Mouse (Mus musculus) neural tube, embryonic 12.5 days (tissue): ENCODE measurements around the gene Nr4a2. TPM values are rescaled to one million over a fixed set of nuclear protein-coding genes. Genes with fewer than 3 reads are reported as not detected.

Source experiments
- ATAC-seq: fragments of 200-750 bp; cut with Nextera tagmentation; 2 replicates; pipeline ENCODE4 v1.8.0; 2017; ENCODE audit warnings: low read depth, mild to moderate bottlenecking, moderate TSS enrichment, moderate library complexity; ENCODE audit not compliant: low FRiP score
- H3K27ac ChIP-seq: fragments of 300-500 bp; sonication (generic); 2 replicates; pipeline ENCODE4 v1.5.1; 2016
- H3K27me3 ChIP-seq: fragments of 300-500 bp; sonication (generic); replicated peaks from 2 replicates; pipeline ENCODE4 v1.6.1; 2016; ENCODE audit warnings: mild to moderate bottlenecking
- H3K36me3 ChIP-seq: fragments of 300-500 bp; sonication (generic); 2 replicates; pipeline ENCODE4 v1.6.1; 2016; ENCODE audit warnings: mild to moderate bottlenecking
- H3K4me1 ChIP-seq: fragments of 300-500 bp; sonication (generic); 2 replicates; pipeline ENCODE4 v1.6.1; 2016
- H3K4me2 ChIP-seq: fragments of 300-500 bp; sonication (generic); replicated peaks from 2 replicates; pipeline ENCODE4 v1.6.1; 2016; ENCODE audit warnings: mild to moderate bottlenecking
- H3K4me3 ChIP-seq: fragments of 300-500 bp; sonication (generic); 2 replicates; pipeline ENCODE4 v1.5.1; 2016
- H3K9ac ChIP-seq: fragments of 300-500 bp; sonication (generic); 2 replicates; pipeline ENCODE4 v1.6.1; 2016; ENCODE audit warnings: mild to moderate bottlenecking
- H3K9me3 ChIP-seq: fragments of 300-500 bp; sonication (generic); 2 replicates; pipeline ENCODE4 v1.6.1; 2016; ENCODE audit warnings: mild to moderate bottlenecking
- WGBS: fragments of 180-500 bp; shearing (Covaris S2); methylation state at CpG from one replicate; pipeline ENCODE4 v1.1.7; 2016; 5-methylcytosine and 5-hydroxymethylcytosine counted together
- polyA plus RNA-seq: library from polyadenylated mRNA; unstranded; fragments of >200 nt; fragmentation: Nextera tagmentation; extraction: Ambion mirVana; gene quantifications from 2 replicates; pipeline ENCODE4 v1.2.1, GENCODE M21; 2016

Gene Nr4a2
- polyA plus RNA-seq = 20.7 and 21.0 TPM in 2 replicates

DNA sequence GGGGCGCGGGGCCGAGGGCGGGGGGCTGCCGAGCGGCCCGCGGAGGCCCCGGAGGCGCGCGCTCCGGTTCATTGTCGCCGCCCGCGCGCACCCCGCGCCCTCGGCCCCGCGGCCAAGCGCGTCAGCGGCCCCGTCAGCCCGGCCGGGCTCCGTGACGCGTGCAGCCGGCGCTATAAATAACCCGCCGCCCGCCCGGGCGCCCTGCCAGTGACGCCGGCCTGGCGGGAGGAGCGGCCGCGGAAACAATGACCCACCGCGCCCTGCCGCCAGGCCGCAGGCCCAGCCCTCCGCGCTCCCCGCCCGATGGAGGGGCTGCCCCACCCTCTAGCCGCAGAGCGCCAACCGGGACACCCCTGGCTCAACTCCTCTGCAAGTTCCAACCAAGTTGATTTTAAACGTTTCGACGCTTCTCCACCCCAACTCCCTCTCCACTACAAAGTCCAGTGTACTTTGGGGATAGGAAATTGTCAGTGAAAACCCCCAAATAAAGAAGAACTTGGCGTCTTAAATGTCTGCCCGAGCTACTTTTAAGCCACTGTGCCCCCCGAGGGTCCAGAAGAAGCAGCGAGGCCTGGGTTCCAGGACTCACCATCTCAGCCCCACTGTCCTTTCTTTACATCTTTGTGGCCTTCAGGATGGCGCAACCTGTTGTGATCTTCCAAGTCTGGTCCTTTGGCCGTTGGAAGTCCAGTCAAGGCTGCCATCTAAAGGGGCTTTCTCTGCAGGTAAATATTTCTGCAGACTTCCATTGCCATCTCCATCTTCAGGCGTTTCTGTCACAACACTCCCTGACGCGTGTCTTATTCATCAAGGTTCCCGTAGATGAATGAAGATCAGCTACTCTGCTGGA lies at the start of gene Nr4a2:
Nr4a2 (minus strand) TSS at position 13 of the 850 bp plus-strand sequence.
- H3K9ac ChIP-seq = peak within 1 kb of the TSS; percentile 86
- peaks cover 12% of the 10 kb centered on the region for H3K27me3 ChIP-seq
- H3K4me2 ChIP-seq = peak within 1 kb of the TSS; percentile 94
- no peaks in the 10 kb centered on the region for H3K9me3 ChIP-seq
- H3K4me1 ChIP-seq = peaks cover 4% of the 10 kb centered on the region; the same call in 1 of the 2 replicates
- no peak within 1 kb of the TSS for H3K27ac ChIP-seq
- peak; percentile 93 for ATAC-seq
- H3K4me3 ChIP-seq = peak within 1 kb of the TSS; percentile 84
- 7% methylated on average over 69 of the region's 69 CpGs for WGBS
- no peaks in the 10 kb centered on the region for H3K36me3 ChIP-seq

DNA sequence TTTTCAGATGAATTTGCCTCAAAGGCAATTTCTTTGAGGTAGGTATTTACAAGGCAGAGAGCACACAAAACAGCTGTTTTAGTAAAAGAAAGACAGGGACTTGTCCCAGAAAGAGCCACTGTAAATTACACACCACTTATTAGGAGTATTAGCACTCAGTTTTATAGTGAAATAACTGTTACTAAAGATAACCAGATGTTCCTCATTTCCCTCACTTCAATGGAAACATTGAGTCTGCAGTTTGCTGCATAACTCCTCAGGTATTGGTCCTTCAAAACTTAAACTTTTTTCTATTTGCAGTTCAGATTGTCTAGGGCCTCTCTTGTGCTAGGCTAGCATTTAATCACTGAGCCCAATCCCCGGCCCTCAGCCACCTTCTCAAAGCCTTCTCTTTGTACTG lies 41.6 kb upstream of the Nr4a2 start:
- H3K4me1 ChIP-seq = no peaks in the 10 kb centered on the region
- no peaks in the 10 kb centered on the region for H3K36me3 ChIP-seq
- H3K27ac ChIP-seq = no peak overlapping the region
- no peak for ATAC-seq
- H3K9me3 ChIP-seq = no peaks in the 10 kb centered on the region
- no peak overlapping the region for H3K4me3 ChIP-seq
- 97% methylated on average over 1 of the region's 1 CpGs for WGBS
- no peak overlapping the region for H3K9ac ChIP-seq
- H3K27me3 ChIP-seq = no peaks in the 10 kb centered on the region
- H3K4me2 ChIP-seq = no peak overlapping the region

- Histone ChIP-seq H3K27ac (no peak overlapping the region), H3K36me3 (no peaks in the 10 kb centered on the region), H3K4me3 (no peak overlapping the region), H3K4me1 (no peaks in the 10 kb centered on the region), H3K4me2 (no peak overlapping the region), H3K9ac (no peak overlapping the region), H3K9me3 (no peaks in the 10 kb centered on the region), H3K27me3 (no peaks in the 10 kb centered on the region)
- no peak for ATAC-seq
- 89% methylated on average over 9 of the region's 9 CpGs for WGBS
Measured at GRCm38 (mm10) chr2:57156814-57157213, 33.0 kb upstream of the Nr4a2 start.

DNA sequence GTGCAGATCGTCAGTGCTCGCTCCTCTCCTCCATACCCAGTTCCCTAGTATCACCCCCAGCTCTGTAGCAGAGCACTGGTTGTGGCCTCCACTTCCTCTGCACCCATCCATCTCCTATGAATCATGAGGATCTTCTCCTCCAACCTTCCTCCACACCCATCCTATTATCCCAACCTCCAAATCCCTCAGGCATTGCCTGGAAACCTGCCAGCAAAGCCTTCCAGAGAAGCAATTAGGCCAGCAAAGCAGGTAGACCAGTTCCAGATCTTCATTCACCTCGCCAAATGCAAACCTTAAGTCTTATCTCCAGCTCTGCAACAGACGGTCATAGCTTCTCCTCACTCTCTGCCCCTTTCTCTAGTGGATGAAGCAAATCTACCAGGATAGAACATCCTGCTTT lies 26.0 kb upstream of the Nr4a2 start:
- Histone ChIP-seq H3K27ac (no peak overlapping the region), H3K9ac (no peak overlapping the region), H3K4me3 (no peak overlapping the region), H3K9me3 (no peaks in the 10 kb centered on the region), H3K4me2 (no peak overlapping the region), H3K27me3 (no peaks in the 10 kb centered on the region), H3K4me1 (no peaks in the 10 kb centered on the region), H3K36me3 (no peaks in the 10 kb centered on the region)
- ATAC-seq = no peak
- 90% methylated on average over 4 of the region's 4 CpGs for WGBS

DNA sequence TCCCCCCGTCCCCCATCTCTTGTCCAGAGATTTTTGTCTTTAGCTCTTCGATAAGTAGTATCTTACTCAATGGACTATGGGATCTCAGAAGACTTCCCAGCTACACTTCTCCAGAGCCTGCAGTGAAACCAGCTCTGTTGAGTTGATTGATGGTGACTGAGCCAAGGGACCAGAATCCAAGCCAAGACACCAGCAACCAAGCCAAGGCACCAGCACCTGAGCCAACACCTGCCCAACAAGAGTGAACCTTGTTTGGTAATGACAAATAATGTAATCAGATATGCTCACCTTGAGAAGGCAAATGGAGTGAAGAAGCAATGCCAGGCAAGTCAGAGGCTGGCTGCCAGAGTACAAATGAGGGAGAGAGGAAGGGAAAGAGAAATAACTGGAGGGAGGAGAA lies 24.4 kb upstream of the Nr4a2 start:
- H3K27ac ChIP-seq = no peak overlapping the region
- no peaks in the 10 kb centered on the region for H3K9me3 ChIP-seq
- no peak for ATAC-seq
- WGBS = 83% methylated on average over 2 of the region's 2 CpGs
- H3K36me3 ChIP-seq = no peaks in the 10 kb centered on the region
- H3K4me2 ChIP-seq = no peak overlapping the region
- no peaks in the 10 kb centered on the region for H3K27me3 ChIP-seq
- no peaks in the 10 kb centered on the region for H3K4me1 ChIP-seq
- H3K4me3 ChIP-seq = no peak overlapping the region
- no peak overlapping the region for H3K9ac ChIP-seq

DNA sequence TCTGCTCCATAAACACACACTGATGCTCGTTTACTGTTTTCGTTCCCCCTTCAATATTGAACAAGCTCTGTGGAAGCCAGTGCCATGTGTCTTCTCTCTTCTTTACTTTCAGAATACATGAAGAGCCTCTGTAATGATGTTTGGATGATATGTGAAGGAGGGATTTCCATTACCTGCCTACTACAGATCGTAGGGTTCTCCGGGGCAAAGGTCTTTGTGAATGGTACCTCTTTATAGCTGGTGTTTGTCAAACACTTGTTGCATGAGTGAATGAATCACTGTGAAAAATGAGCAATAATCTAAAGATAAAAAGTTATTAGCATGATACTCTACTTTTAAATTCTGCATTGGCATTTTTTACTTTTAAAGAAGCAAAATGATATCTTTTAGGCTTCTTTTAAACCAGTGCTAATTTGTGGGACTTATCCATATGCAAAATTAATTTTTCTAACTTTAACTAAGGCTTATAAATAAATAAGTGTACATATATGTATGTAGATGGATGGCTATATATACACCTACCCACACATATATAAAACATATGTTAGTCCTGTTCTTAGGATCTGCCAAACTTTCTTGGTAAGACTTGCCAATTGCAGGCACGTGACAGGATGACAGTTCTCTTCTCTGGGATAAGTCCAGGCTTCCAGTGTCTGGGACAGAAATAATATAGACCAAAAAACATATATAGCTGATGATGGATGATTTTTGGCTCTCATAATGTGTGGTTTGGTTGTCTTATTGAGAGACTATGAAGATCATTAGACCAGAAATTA lies 22.0 kb upstream of the Nr4a2 start:
- Histone ChIP-seq H3K4me3 (no peak overlapping the region), H3K4me1 (no peaks in the 10 kb centered on the region), H3K27ac (no peak overlapping the region), H3K9me3 (no peaks in the 10 kb centered on the region), H3K9ac (no peak overlapping the region), H3K36me3 (no peaks in the 10 kb centered on the region), H3K4me2 (no peak overlapping the region), H3K27me3 (no peaks in the 10 kb centered on the region)
- no peak for ATAC-seq
- 89% methylated on average over 5 of the region's 5 CpGs for WGBS

- H3K4me3 ChIP-seq = no peak overlapping the region
- no peak overlapping the region for H3K9ac ChIP-seq
- H3K36me3 ChIP-seq = no peaks in the 10 kb centered on the region
- no peak overlapping the region for H3K4me2 ChIP-seq
- no peaks in the 10 kb centered on the region for H3K9me3 ChIP-seq
- H3K27me3 ChIP-seq = no peaks in the 10 kb centered on the region
- no peak for ATAC-seq
- no peaks in the 10 kb centered on the region for H3K4me1 ChIP-seq
- WGBS = 93% methylated on average over 6 of the region's 6 CpGs
- no peak overlapping the region for H3K27ac ChIP-seq
Measured at GRCm38 (mm10) chr2:57138594-57138993, 14.8 kb upstream of the Nr4a2 start.

DNA sequence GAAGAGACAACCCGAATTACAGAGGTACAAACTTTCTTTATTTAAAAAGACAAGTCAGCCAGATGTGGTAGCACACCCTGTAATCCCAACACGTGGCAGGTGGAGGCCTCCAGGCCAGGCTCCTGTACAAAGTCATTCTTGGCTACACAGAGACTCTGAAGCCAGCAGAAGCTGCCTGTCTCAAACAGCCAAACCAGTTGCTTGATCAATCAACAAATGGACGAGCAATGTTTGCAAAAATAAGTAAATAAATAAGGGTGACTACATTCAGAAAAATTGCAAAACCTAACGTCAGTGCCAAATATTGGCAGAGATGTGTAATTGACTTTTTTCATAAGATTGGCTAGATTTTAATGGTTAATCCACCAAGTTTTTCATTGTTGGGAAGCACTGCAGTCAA lies 3.7 kb upstream of the Nr4a2 start:
- Histone ChIP-seq H3K27ac (no peak overlapping the region), H3K36me3 (no peaks in the 10 kb centered on the region), H3K4me2 (no peak overlapping the region), H3K9me3 (no peaks in the 10 kb centered on the region), H3K4me1 (peaks cover 4% of the 10 kb centered on the region; the same call in 1 of the 2 replicates), H3K4me3 (no peak overlapping the region), H3K27me3 (peaks cover 10% of the 10 kb centered on the region), H3K9ac (no peak overlapping the region)
- no peak for ATAC-seq
- 76% methylated on average over 4 of the region's 4 CpGs for WGBS

DNA sequence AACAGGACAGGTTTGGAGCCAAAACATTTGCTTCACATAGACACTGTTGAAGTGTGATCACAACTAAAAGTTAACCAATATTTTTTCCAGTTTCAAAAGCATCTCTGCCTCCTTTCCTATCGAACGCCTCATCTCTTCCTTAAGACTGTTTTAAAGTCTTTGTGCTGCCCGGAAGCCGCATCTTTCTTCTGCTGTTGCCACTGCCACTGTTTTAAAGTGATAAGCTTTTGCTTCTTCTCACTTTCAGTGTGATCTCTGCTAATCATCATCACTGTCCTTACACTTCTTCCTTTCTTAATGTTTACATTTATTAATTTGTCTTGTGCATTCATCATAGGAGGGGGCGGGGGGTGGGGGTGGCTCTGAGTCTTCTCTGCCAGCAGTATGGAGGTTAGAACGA lies 2.1 kb upstream of the Nr4a2 start:
- ATAC-seq = no peak
- WGBS = 86% methylated on average over 6 of the region's 6 CpGs
- Histone ChIP-seq H3K4me3 (no peak overlapping the region), H3K27me3 (peaks cover 12% of the 10 kb centered on the region), H3K36me3 (no peaks in the 10 kb centered on the region), H3K4me1 (peaks cover 4% of the 10 kb centered on the region; the same call in 1 of the 2 replicates), H3K4me2 (no peak overlapping the region), H3K9ac (no peak overlapping the region), H3K27ac (no peak overlapping the region), H3K9me3 (no peaks in the 10 kb centered on the region)

DNA sequence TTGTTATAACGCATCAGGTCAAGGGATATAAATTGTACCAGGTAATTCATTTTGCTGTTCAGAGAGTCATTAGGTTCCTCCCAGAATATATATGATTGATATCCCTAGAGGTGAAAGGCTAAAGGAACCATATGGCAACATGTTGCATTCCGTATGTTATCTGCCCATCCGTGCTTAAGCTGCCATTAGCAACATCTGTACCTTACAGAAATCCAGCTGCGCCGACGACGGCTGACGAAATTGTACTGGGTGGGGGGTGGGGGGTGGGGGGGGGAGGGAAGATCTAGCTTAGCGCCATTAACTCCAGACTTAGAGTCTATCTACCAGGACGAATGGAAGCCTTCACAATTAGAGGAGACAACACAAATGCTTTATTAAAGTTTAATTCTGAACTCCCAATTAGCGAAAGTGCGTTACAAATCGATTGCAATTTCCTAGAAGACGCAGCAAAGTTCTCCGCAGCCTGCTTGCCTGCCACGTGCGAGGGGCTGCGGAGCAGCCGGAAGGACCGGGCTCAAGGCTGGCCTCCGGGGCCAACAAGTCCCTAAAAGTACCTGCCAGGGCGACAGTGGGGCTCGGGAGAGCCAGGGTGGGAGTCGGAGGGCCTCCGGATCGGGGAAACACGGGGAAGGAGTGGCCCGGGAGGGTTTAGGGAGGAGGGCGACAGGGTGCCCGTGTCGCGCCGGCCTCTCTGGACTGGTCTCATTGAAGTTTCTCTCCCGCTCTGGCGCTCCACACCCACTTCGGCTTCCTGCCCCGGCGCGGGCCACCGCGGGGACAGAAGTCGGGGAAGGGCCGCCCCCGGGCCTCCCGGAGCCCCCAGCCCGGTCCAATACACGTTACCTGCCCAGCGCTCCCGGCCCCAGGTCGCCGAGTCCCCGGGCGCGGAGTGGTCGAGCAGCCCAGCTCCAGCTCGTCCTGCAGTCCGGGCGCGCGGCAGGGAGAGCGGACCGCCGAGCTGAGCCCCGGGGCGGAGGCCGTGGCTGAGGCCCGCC lies 520 bp downstream of the Nr4a2 start:
- peak overlapping the region; percentile 94 for H3K4me2 ChIP-seq
- peak; percentile 88 for ATAC-seq
- H3K9ac ChIP-seq = peak overlapping the region; percentile 86
- no peaks in the 10 kb centered on the region for H3K9me3 ChIP-seq
- H3K36me3 ChIP-seq = no peaks in the 10 kb centered on the region
- peak overlapping the region; percentile 84 for H3K4me3 ChIP-seq
- under 1% methylated on average over 67 of the region's 67 CpGs for WGBS
- no peak overlapping the region for H3K27ac ChIP-seq
- H3K4me1 ChIP-seq = peaks cover 4% of the 10 kb centered on the region; the same call in 1 of the 2 replicates
- peaks cover 12% of the 10 kb centered on the region for H3K27me3 ChIP-seq

GRCm38 (mm10) chr2:57121110-57121509 lies 2.7 kb downstream of the Nr4a2 start:
- Histone ChIP-seq H3K9ac (no peak overlapping the region), H3K4me1 (peaks cover 7% of the 10 kb centered on the region), H3K4me2 (no peak overlapping the region), H3K4me3 (no peak overlapping the region), H3K9me3 (no peaks in the 10 kb centered on the region), H3K36me3 (no peaks in the 10 kb centered on the region), H3K27ac (no peak overlapping the region), H3K27me3 (peaks cover 10% of the 10 kb centered on the region)
- WGBS = 90% methylated on average over 4 of the region's 4 CpGs
- no peak for ATAC-seq
